20 mouse cellular contexts compared by ENCODE assay signal in the genomic region with DNA sequence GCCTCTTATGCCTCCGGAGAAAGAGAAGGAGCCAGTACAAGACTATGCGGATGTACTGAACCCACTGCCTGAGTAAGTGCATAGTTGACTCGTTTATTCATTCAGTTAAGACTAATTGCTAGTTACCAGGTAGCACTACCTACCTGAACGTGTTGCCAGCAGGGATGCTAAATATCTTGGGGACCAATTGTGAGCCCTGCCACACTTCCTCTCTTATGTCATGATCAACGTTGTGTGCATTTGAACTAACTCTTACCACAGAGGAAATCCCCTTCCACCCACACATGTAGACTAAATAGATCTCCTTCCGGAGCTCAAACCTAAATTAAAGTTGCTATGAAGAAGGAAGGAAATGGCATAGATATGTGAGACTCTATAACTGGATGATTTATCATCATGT. TPM values are rescaled to one million over a fixed set of nuclear protein-coding genes. Genes with fewer than 3 reads are reported as not detected.
A peak's percentile ranks its signal among the peaks of the same experiment; 100 is the strongest.
DNase-seq lines count a peak whose midpoint lies in the region; ATAC-seq lines count a peak whose summit lies in the region.
"Had no signal": no experiment of that assay in that cellular context is flagged by ENCODE, and none has a peak within 500 bp of the region (broad histone marks: within the 10 kb centered on the region; RNA-seq: fewer than 3 reads in every experiment).

No protein-coding gene starts in this region.

- H3K9ac ChIP-seq in hindbrain, embryonic 14.5 days = no peak overlapping the region
- H3K9ac ChIP-seq: embryonic facial prominence, embryonic 13.5 days; liver, embryonic 12.5 days had no signal

- H3K9me3 ChIP-seq in megakaryocyte, embryonic 14.5 days = no peaks in the 10 kb centered on the region
- H3K9me3 ChIP-seq in hindbrain, embryonic 14.5 days (ENCODE audit: control insufficient read depth, low read length) = no peaks in the 10 kb centered on the region
- H3K9me3 ChIP-seq: embryonic facial prominence, embryonic 13.5 days; forebrain, embryonic 10.5 days; liver, embryonic 12.5 days had no signal

- H3K4me2 ChIP-seq in hindbrain, embryonic 14.5 days (replicated peaks) = no peak overlapping the region
- H3K4me2 ChIP-seq: embryonic facial prominence, embryonic 13.5 days; liver, embryonic 12.5 days had no signal

- peaks cover 55% of the 10 kb centered on the region for H3K4me1 ChIP-seq in megakaryocyte, embryonic 14.5 days
- no peaks in the 10 kb centered on the region for H3K4me1 ChIP-seq in hindbrain, embryonic 14.5 days (replicated peaks; ENCODE audit: control insufficient read depth, insufficient read depth, low read length)
- H3K4me1 ChIP-seq: embryonic facial prominence, embryonic 13.5 days; forebrain, embryonic 10.5 days; liver, embryonic 12.5 days had no signal

- peak; percentile 21 to 31 for DNase-seq in spleen, adult 18-20 months
- no peak for DNase-seq in spleen, adult 12 weeks (ENCODE audit: low spot score)
- peak; percentile 82 for DNase-seq in T-cell, adult 2 months (ENCODE audit: low spot score)
- peak; percentile 47 for DNase-seq in thymus, postnatal 0 days (ENCODE audit: low spot score)
- no peak for DNase-seq in hindbrain, embryonic 14.5 days (ENCODE audit: low spot score)
- DNase-seq in gastrocnemius, postnatal 10 days = no peak
- DNase-seq in urinary bladder, postnatal 25 days (ENCODE audit: low spot score) = no peak
- DNase-seq: adrenal gland, adult 2 months; cerebellum, postnatal 25 days; heart, postnatal 10 days; left cerebral cortex, postnatal 4 days; right cerebral cortex, adult 18-20 months had no signal

- H3K4me3 ChIP-seq in megakaryocyte, embryonic 14.5 days (replicated peaks) = peak overlapping the region; percentile 7
- no peak overlapping the region for H3K4me3 ChIP-seq in hindbrain, embryonic 14.5 days (replicated peaks; ENCODE audit: low read length)
- H3K4me3 ChIP-seq: embryonic facial prominence, embryonic 13.5 days; forebrain, embryonic 10.5 days; liver, embryonic 12.5 days had no signal

- H3K36me3 ChIP-seq in megakaryocyte, embryonic 14.5 days (replicated peaks; ENCODE audit: low read length) = peaks cover 36% of the 10 kb centered on the region
- no peaks in the 10 kb centered on the region for H3K36me3 ChIP-seq in hindbrain, embryonic 14.5 days (replicated peaks; ENCODE audit: control insufficient read depth, insufficient read depth)
- H3K36me3 ChIP-seq: embryonic facial prominence, embryonic 13.5 days; forebrain, embryonic 10.5 days; liver, embryonic 12.5 days had no signal

- ATAC-seq in hindbrain, embryonic 14.5 days (ENCODE audit: low FRiP score) = no peak
- ATAC-seq: liver, embryonic 12.5 days; midbrain, embryonic 16.5 days; Patski had no signal

- H3K27ac ChIP-seq in hindbrain, embryonic 14.5 days = no peak overlapping the region
- H3K27ac ChIP-seq: embryonic facial prominence, embryonic 13.5 days; forebrain, embryonic 10.5 days; kidney, postnatal 0 days; liver, embryonic 12.5 days had no signal

- WGBS in hindbrain, embryonic 14.5 days = 86% methylated on average over 6 of the region's 6 CpGs

- H3K27me3 ChIP-seq in megakaryocyte, embryonic 14.5 days (replicated peaks) = no peaks in the 10 kb centered on the region
- no peaks in the 10 kb centered on the region for H3K27me3 ChIP-seq in hindbrain, embryonic 14.5 days (ENCODE audit: control insufficient read depth, insufficient read depth, low read length)
- H3K27me3 ChIP-seq: embryonic facial prominence, embryonic 13.5 days; liver, embryonic 12.5 days; Patski had no signal

RNA-seq across cellular contexts. Expression of gene Stap1, which starts 15.2 kb away (rescaled TPM):
- polyA plus RNA-seq in megakaryocyte, embryonic 14.5 days (2012; ENCODE audit: insufficient read depth, low replicate concordance) = 0.97 and 21.5 TPM in 2 replicates
- polyA plus RNA-seq in thymus, postnatal 0 days (2015; fragmentation: Nextera tagmentation; extraction: Ambion mirVana) = 61.0 and 77.4 TPM in 2 replicates
- polyA plus RNA-seq in hindbrain, embryonic 14.5 days (2014; fragmentation: Nextera tagmentation; extraction: Ambion mirVana) = 0.31 and 0.50 TPM in 2 replicates
- under 1 TPM; 0.20 to 0.26 TPM for total RNA-seq in gastrocnemius, postnatal 10 days (2021)
- total RNA-seq: layer of hippocampus, postnatal 10 days; left cerebral cortex, postnatal 4 days had no signal
- polyA plus RNA-seq: adrenal gland, adult 2 months; Patski had no signal

RNA-seq across cellular contexts. Expression of gene Cenpc1, which starts 21.4 kb away (rescaled TPM):
- 1.7 TPM in 1 of 2 replicates, not detected in the other for polyA plus RNA-seq in megakaryocyte, embryonic 14.5 days (2012; ENCODE audit: insufficient read depth, low replicate concordance)
- 27.8 and 32.1 TPM in 2 replicates for polyA plus RNA-seq in thymus, postnatal 0 days (2015; fragmentation: Nextera tagmentation; extraction: Ambion mirVana)
- polyA plus RNA-seq in hindbrain, embryonic 14.5 days (2014; fragmentation: Nextera tagmentation; extraction: Ambion mirVana) = 34.9 and 35.7 TPM in 2 replicates
- 10 to 100 TPM in 1 of 2 experiments, 1 to 10 TPM in 1; 8.2 to 11.1 TPM for total RNA-seq in gastrocnemius, postnatal 10 days (2021)

Comparison
In these comparisons a context has a peak if more than half of its experiments do, and no peak if none do; other contexts are left out.
1. DNase-seq: peak in spleen, adult 18-20 months (2 of 2), T-cell, adult 2 months (single experiment) and thymus, postnatal 0 days (single experiment); none in spleen, adult 12 weeks (single experiment), hindbrain, embryonic 14.5 days (single experiment), gastrocnemius, postnatal 10 days (single experiment) and urinary bladder, postnatal 25 days (single experiment).
2. RNA of gene Cenpc1, which starts 21.4 kb away (polyA plus RNA-seq): 34.9 to 35.7 TPM in hindbrain, embryonic 14.5 days and 27.8 to 32.1 TPM in thymus, postnatal 0 days; 1.7 TPM in megakaryocyte, embryonic 14.5 days; every median in the first group is over 10 times any median in the second.